Mouse (Mus musculus) erythroblast, embryonic 14.5 days (primary cell): ENCODE results near the gene Myd88. TPM values are rescaled to one million over a fixed set of nuclear protein-coding genes. Genes with fewer than 3 reads are reported as not detected.
"Not testable (repeated sequence)": the region's sequence is repeated elsewhere in the genome, so short reads cannot be mapped to it uniquely, and the experiment has no call there.

ENCODE experiments used
- H3K27me3 ChIP-seq: 2 replicates; pipeline ENCODE4 v1.6.1; 2012; ENCODE audit warnings: inconsistent platforms; ENCODE audit not compliant: control insufficient read depth
- H3K36me3 ChIP-seq: 2 replicates; pipeline ENCODE4 v1.6.1; 2012; ENCODE audit warnings: mild to moderate bottlenecking, inconsistent platforms; ENCODE audit not compliant: control insufficient read depth
- H3K4me1 ChIP-seq: 2 replicates; pipeline ENCODE4 v1.6.1; 2012; ENCODE audit warnings: inconsistent platforms; ENCODE audit not compliant: control insufficient read depth
- H3K4me3 ChIP-seq: replicated peaks from 2 replicates; pipeline ENCODE3; 2012; ENCODE audit warnings: moderate library complexity, mild to moderate bottlenecking, inconsistent platforms
- H3K9me3 ChIP-seq: 2 replicates; pipeline ENCODE4 v1.6.1; 2012; ENCODE audit warnings: low read length, inconsistent platforms, mixed read lengths; ENCODE audit not compliant: control insufficient read depth
- GATA1 ChIP-seq: IDR thresholded peaks from 2 replicates; pipeline ENCODE4 v1.6.1; 2012; ENCODE audit warnings: low read length, inconsistent platforms, mixed read lengths
- TAL1 ChIP-seq: IDR thresholded peaks from 3 replicates; pipeline ENCODE4 v1.6.1; 2012; ENCODE audit warnings: low read length, inconsistent platforms, mixed read lengths
- polyA plus RNA-seq: library from polyadenylated mRNA; stranded (reverse); fragments of >175 nt; gene quantifications from 2 replicates; pipeline ENCODE4 v1.2.3, GENCODE M21; 2012

Gene Myd88
- polyA plus RNA-seq, result 0.63 and 1.7 TPM in 2 replicates

- no peak for TF ChIP-seq TAL1
- TF ChIP-seq GATA1, result no peak
- no peaks in the 10 kb centered on the region for H3K27me3 ChIP-seq
- peaks cover 45% of the 10 kb centered on the region for H3K36me3 ChIP-seq
- peak within 1 kb of the TSS; percentile 77 for H3K4me3 ChIP-seq
- H3K4me1 ChIP-seq, result peaks cover 36% of the 10 kb centered on the region
- H3K9me3 ChIP-seq, result no peaks in the 10 kb centered on the region
These were observed at the start of gene Myd88 for GRCm38 (mm10) chr9:119340909-119341816. Gene Myd88 (minus strand): TSS chr9:119341411.

GRCm38 (mm10) chr9:119390214-119390613, 49.0 kb upstream of the Myd88 start:
- H3K27me3 ChIP-seq, result no peaks in the 10 kb centered on the region
- no peaks in the 10 kb centered on the region for H3K4me1 ChIP-seq
- no peaks in the 10 kb centered on the region for H3K9me3 ChIP-seq
- H3K36me3 ChIP-seq, result peaks cover 2% of the 10 kb centered on the region; the same call in 1 of the 2 replicates
- no peak overlapping the region for H3K4me3 ChIP-seq
- TF ChIP-seq GATA1, result no peak
- no peak for TF ChIP-seq TAL1

GRCm38 (mm10) chr9:119388956-119389355, 47.7 kb upstream of the Myd88 start:
- Histone ChIP-seq H3K4me3 (no peak overlapping the region), H3K27me3 (no peaks in the 10 kb centered on the region), H3K9me3 (no peaks in the 10 kb centered on the region), H3K4me1 (no peaks in the 10 kb centered on the region), H3K36me3 (peaks cover 4% of the 10 kb centered on the region; the same call in 1 of the 2 replicates)
- TF ChIP-seq TAL1, result no peak
- no peak for TF ChIP-seq GATA1

- Histone ChIP-seq H3K9me3 (no peaks in the 10 kb centered on the region), H3K4me3 (no peak overlapping the region), H3K4me1 (no peaks in the 10 kb centered on the region), H3K27me3 (no peaks in the 10 kb centered on the region), H3K36me3 (peaks cover 2% of the 10 kb centered on the region; the same call in 1 of the 2 replicates)
- TF ChIP-seq GATA1 (no peak), TAL1 (no peak)
These were observed 41.4 kb upstream of the Myd88 start for GRCm38 (mm10) chr9:119382603-119383002.

- Histone ChIP-seq H3K27me3 (no peaks in the 10 kb centered on the region), H3K9me3 (no peaks in the 10 kb centered on the region), H3K4me3 (no peak overlapping the region), H3K4me1 (no peaks in the 10 kb centered on the region), H3K36me3 (no peaks in the 10 kb centered on the region; the same call in 1 of the 2 replicates)
- TF ChIP-seq GATA1 (no peak), TAL1 (no peak)
These were observed 37.0 kb upstream of the Myd88 start for GRCm38 (mm10) chr9:119378231-119378630.

- no peaks in the 10 kb centered on the region for H3K27me3 ChIP-seq
- no peak for TF ChIP-seq TAL1
- no peak for TF ChIP-seq GATA1
These were observed 34.3 kb upstream of the Myd88 start for GRCm38 (mm10) chr9:119375556-119375955.

GRCm38 (mm10) chr9:119375008-119375407, 33.8 kb upstream of the Myd88 start:
- Histone ChIP-seq H3K4me3 (no peak overlapping the region), H3K9me3 (no peaks in the 10 kb centered on the region), H3K27me3 (no peaks in the 10 kb centered on the region), H3K36me3 (peaks cover 3% of the 10 kb centered on the region), H3K4me1 (no peaks in the 10 kb centered on the region)
- TF ChIP-seq TAL1 (no peak), GATA1 (no peak)

More at GRCm38 (mm10) chr9:119375556-119375955, 34.3 kb upstream of the Myd88 start:
- H3K36me3 ChIP-seq, result peaks cover 3% of the 10 kb centered on the region
- H3K4me1 ChIP-seq, result no peaks in the 10 kb centered on the region
- no peak overlapping the region for H3K4me3 ChIP-seq
- H3K9me3 ChIP-seq, result no peaks in the 10 kb centered on the region

- Histone ChIP-seq H3K4me3 (no peak overlapping the region), H3K4me1 (no peaks in the 10 kb centered on the region), H3K27me3 (no peaks in the 10 kb centered on the region), H3K9me3 (no peaks in the 10 kb centered on the region), H3K36me3 (peaks cover 13% of the 10 kb centered on the region)
- no peak for TF ChIP-seq TAL1
- TF ChIP-seq GATA1, result no peak
These were observed 30.0 kb upstream of the Myd88 start for GRCm38 (mm10) chr9:119371251-119371650.

- H3K9me3 ChIP-seq, result not testable (repeated sequence)
- H3K36me3 ChIP-seq, result peaks cover 13% of the 10 kb centered on the region
These were observed 29.6 kb upstream of the Myd88 start for GRCm38 (mm10) chr9:119370770-119371169.

GRCm38 (mm10) chr9:119368367-119368766, 27.2 kb upstream of the Myd88 start:
- Histone ChIP-seq H3K27me3 (no peaks in the 10 kb centered on the region), H3K4me3 (no peak overlapping the region), H3K36me3 (peaks cover 13% of the 10 kb centered on the region), H3K9me3 (no peaks in the 10 kb centered on the region), H3K4me1 (no peaks in the 10 kb centered on the region)
- no peak for TF ChIP-seq TAL1
- no peak for TF ChIP-seq GATA1

More at GRCm38 (mm10) chr9:119370770-119371169, 29.6 kb upstream of the Myd88 start:
- not testable (repeated sequence) for H3K27me3 ChIP-seq, H3K4me1 ChIP-seq, H3K4me3 ChIP-seq
